Mouse (Mus musculus) erythroblast, embryonic 14.5 days (primary cell): ENCODE data around the gene Gp5. TPM values are rescaled to one million over a fixed set of nuclear protein-coding genes. Genes with fewer than 3 reads are reported as not detected.

Experiments used
- H3K27me3 ChIP-seq: 2 replicates; pipeline ENCODE4 v1.6.1; 2012; ENCODE audit warnings: inconsistent platforms; ENCODE audit not compliant: control insufficient read depth
- H3K36me3 ChIP-seq: 2 replicates; pipeline ENCODE4 v1.6.1; 2012; ENCODE audit warnings: mild to moderate bottlenecking, inconsistent platforms; ENCODE audit not compliant: control insufficient read depth
- H3K4me1 ChIP-seq: 2 replicates; pipeline ENCODE4 v1.6.1; 2012; ENCODE audit warnings: inconsistent platforms; ENCODE audit not compliant: control insufficient read depth
- H3K4me3 ChIP-seq: replicated peaks from 2 replicates; pipeline ENCODE3; 2012; ENCODE audit warnings: moderate library complexity, mild to moderate bottlenecking, inconsistent platforms
- H3K9me3 ChIP-seq: 2 replicates; pipeline ENCODE4 v1.6.1; 2012; ENCODE audit warnings: low read length, inconsistent platforms, mixed read lengths; ENCODE audit not compliant: control insufficient read depth
- GATA1 ChIP-seq: IDR thresholded peaks from 2 replicates; pipeline ENCODE4 v1.6.1; 2012; ENCODE audit warnings: low read length, inconsistent platforms, mixed read lengths
- TAL1 ChIP-seq: IDR thresholded peaks from 3 replicates; pipeline ENCODE4 v1.6.1; 2012; ENCODE audit warnings: low read length, inconsistent platforms, mixed read lengths
- polyA plus RNA-seq: library from polyadenylated mRNA; stranded (reverse); fragments of >175 nt; gene quantifications from 2 replicates; pipeline ENCODE4 v1.2.3, GENCODE M21; 2012

Gp5 gene
- polyA plus RNA-seq, 1 experiment, result 0.35 TPM

DNA sequence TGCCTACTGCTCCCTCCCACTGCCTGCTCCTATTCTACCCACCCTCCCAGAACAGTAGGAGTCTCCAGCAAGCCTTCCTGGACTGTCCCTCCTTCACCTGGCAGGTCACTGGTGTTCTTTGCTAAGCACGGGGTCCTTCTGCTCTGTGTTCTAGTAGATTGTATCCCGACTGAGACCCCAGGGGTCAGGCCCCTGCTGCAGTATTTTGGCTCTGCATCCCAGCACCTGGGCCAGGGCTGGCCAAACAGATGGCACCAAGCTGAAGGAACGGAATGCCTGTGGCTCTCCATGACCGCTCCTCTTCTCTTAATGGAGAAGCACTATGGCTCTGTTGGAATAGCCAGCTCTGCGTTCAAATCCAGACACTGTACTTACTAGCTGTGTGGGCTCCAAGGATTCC is 44.0 kb downstream of the Gp5 start:
- Histone ChIP-seq H3K9me3 (no peaks in the 10 kb centered on the region), H3K36me3 (no peaks in the 10 kb centered on the region), H3K27me3 (no peaks in the 10 kb centered on the region), H3K4me1 (no peaks in the 10 kb centered on the region), H3K4me3 (peak overlapping the region; percentile 33)
- no peak for TF ChIP-seq TAL1
- no peak for TF ChIP-seq GATA1

DNA sequence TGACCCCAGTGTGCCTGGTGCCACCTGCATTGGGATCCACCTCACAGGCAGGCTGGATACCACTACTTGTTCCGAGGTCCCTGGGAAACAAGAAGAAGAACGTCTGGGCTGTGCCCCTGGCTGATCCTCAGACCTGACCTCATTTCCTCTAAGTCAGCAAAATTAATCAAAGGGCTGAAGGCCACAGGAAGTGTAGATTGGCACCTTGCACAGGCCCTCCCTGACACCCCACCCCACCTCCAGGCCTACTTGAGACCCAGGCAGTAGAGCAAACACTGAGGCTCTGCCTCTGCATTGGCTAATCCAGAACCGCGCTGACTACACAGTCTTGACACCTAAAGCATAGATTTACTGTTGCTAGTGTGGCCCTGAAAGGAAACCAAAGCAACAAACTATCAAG is 45.0 kb downstream of the Gp5 start:
- TF ChIP-seq GATA1 (no peak), TAL1 (no peak)
- H3K9me3 ChIP-seq, result no peaks in the 10 kb centered on the region
- H3K27me3 ChIP-seq, result no peaks in the 10 kb centered on the region
- H3K4me1 ChIP-seq, result no peaks in the 10 kb centered on the region
- no peaks in the 10 kb centered on the region for H3K36me3 ChIP-seq
- no peak overlapping the region for H3K4me3 ChIP-seq

DNA sequence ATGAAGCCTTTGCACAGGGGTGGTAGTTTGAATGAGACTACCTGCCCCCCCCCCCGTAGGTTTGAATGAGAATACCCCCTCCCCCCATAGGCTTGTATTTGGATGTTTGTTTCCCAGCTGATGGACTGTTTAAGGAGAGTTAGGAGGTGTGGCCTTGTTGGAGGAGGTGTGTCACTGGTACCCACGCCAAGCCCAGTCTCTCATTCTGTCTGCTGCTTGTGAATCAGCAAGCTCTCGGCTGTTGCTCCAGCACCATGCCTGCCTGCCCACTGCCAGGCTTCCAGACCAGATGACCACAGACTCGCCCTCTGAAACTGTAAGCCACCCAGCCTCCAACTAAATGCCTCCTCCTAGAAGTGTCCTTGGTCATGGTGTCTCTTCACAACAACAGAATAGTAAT is 47.4 kb downstream of the Gp5 start:
- Histone ChIP-seq H3K4me3 (no peak overlapping the region), H3K9me3 (no peaks in the 10 kb centered on the region), H3K36me3 (no peaks in the 10 kb centered on the region; the same call in 1 of the 2 replicates), H3K4me1 (no peaks in the 10 kb centered on the region), H3K27me3 (no peaks in the 10 kb centered on the region)
- TF ChIP-seq TAL1 (no peak), GATA1 (no peak)

DNA sequence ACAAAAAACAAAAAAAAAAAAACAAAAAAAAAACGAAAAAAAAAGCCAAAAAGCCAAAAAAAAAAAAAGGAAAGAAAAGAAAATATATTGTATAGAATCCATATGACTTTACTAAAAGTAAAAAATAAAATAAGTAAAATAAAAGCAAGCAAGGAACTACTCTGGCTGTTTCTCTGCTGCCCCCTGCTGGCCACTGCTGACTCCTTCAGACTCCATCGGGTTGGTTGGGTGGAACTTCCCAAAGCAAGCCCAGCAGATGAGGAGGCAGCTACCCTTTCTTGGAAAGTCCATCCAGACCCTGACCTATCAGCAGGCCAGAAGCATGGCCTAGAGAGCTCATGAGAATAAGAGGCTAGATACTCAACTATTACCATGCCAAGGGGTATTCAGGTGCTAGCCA is 47.9 kb downstream of the Gp5 start:
- TF ChIP-seq TAL1, result no peak
- no peak for TF ChIP-seq GATA1
- H3K27me3 ChIP-seq, result no peaks in the 10 kb centered on the region
- H3K36me3 ChIP-seq, result no peaks in the 10 kb centered on the region; the same call in 1 of the 2 replicates
- H3K4me1 ChIP-seq, result no peaks in the 10 kb centered on the region
- H3K4me3 ChIP-seq, result no peak overlapping the region
- H3K9me3 ChIP-seq, result no peaks in the 10 kb centered on the region

DNA sequence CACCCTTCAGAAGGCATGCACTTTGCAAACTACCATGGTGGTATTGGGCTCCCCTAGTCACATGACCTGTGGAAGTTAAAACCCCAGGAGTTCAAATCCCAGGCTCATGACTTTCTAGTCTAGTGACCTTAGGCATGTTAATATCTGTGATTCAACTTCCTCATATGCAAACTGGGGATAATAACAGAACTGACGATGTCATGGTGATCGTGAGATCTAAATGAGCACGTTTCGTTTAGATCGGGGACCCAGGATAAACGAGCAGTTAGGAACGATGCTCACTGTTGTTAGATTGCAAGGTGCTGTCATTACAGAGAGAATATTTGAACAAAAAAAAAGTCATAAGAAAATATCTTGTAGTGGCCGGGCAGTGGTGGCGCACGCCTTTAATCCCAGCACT is 48.4 kb downstream of the Gp5 start:
- TF ChIP-seq TAL1 (no peak), GATA1 (no peak)
- Histone ChIP-seq H3K4me1 (no peaks in the 10 kb centered on the region), H3K9me3 (no peaks in the 10 kb centered on the region), H3K4me3 (no peak overlapping the region), H3K36me3 (no peaks in the 10 kb centered on the region; the same call in 1 of the 2 replicates), H3K27me3 (no peaks in the 10 kb centered on the region)

DNA sequence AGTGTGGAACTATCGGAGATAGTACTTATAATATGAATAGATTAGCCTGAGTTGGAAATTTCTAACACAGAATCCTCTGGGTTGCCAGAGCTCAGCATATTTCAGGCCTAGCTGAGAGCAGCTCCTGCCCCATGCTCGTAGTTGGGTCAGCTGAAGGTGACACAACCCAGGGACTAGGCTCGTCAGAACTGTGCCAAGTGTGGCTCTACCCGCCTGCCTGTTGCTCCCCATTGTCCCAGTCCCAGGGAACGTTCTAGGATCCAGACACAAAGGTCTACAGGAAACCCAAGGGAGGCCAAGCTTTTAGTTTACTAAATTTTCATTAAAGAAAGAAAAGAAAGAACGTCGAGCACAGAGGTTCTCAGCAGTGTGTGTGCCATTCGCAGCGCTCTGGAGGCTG is 49.2 kb downstream of the Gp5 start:
- H3K9me3 ChIP-seq, result no peaks in the 10 kb centered on the region
- H3K4me1 ChIP-seq, result no peaks in the 10 kb centered on the region
- TF ChIP-seq GATA1, result no peak
- no peak for TF ChIP-seq TAL1
- H3K27me3 ChIP-seq, result no peaks in the 10 kb centered on the region
- H3K4me3 ChIP-seq, result no peak overlapping the region
- H3K36me3 ChIP-seq, result no peaks in the 10 kb centered on the region; the same call in 1 of the 2 replicates

DNA sequence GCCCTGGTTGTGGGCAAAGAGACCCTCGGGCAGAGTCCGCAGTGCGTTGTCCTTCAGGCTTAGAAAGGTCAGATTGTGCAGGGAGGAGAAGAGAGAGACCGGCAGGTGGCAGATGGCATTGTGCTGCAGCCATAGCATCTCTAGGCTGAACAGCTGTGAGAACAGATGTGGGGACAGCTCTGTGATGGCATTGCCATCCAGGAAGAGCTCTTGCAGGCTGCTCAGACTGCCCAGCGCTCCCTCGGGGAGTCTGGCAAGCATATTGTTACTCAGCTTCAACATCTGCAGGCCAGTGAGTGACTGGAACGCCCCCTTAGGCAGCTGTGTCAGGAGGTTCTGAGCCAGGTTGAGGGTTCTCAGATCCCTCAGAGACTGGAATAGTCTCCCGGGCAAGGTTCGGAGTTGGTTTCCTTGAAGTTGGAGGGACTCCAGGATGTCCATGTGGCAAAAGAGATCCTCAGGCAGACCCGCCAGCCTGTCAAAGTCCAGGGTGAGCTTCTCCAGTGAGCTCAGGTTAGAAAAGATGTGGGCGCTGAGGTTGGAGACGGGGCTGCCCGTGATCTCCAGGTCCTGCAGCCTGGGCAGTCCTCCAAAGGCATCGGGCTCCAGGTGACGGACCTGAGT is 50.5 kb downstream of the Gp5 start:
- Histone ChIP-seq H3K27me3 (no peaks in the 10 kb centered on the region), H3K4me3 (no peak overlapping the region), H3K36me3 (no peaks in the 10 kb centered on the region; the same call in 1 of the 2 replicates), H3K4me1 (no peaks in the 10 kb centered on the region), H3K9me3 (no peaks in the 10 kb centered on the region)
- no peak for TF ChIP-seq TAL1
- no peak for TF ChIP-seq GATA1

DNA sequence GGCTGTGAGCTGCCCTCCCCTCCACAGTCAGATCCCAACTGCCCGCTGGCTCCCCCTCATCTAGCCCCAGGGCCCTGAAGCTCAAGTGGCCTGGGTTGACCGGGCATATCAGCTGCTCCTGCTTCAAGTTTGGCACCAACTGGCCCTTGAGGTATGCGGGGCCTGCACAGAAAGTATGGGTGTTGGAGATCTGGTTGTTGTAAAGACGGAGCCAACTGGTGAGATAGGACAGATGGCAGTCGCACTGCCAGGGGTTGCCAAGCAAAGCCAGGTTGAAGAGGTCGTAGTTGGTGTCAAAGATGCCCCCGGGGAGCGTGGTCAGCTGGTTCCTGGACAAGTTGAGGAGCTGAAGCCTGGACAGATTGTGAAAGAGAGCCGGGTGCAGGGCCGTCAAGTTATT is 51.1 kb downstream of the Gp5 start:
- no peak for TF ChIP-seq GATA1
- no peak for TF ChIP-seq TAL1
- Histone ChIP-seq H3K4me3 (no peak overlapping the region), H3K4me1 (no peaks in the 10 kb centered on the region), H3K36me3 (no peaks in the 10 kb centered on the region; the same call in 1 of the 2 replicates), H3K9me3 (no peaks in the 10 kb centered on the region), H3K27me3 (no peaks in the 10 kb centered on the region)

DNA sequence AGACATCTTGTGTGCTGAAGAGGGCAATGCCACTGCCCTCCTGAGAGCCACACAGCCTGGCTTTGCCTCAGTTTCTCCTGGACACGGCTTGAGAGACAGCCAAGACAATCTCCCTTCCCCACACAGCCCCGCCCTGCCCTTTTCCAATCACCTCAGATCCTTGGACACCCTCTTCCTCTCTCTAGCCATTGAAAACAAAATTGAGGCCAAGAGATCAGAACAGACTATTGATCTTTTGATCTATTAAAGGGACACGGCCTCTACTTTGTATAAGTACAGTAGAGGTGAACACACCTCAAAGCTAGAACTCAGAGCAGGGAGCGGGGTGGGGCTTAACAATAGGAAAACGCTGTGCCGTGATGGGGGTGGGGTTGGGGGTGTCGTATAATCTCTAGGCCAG is 52.1 kb downstream of the Gp5 start:
- Histone ChIP-seq H3K4me3 (no peak overlapping the region), H3K9me3 (no peaks in the 10 kb centered on the region)
- TF ChIP-seq GATA1 (no peak), TAL1 (no peak)

DNA sequence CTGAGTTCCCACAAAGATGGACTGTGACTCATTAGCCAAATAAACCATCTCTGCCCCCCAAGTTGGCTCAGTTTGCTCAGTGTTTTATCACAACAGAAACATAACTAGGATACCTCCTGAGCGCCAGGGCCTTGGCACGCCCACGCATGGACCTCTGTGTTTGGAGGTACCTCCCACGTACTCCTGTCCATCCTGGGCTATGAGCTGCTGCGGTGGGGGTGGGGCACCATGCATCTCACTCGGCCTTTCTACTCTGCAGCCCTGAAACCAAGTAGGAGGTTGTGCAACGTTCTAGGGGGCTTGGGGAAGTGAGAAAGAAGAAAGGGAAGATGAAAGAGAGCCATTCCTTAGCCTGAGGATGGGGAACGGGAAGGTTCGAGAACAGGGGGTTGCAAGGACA is 52.9 kb downstream of the Gp5 start:
- H3K36me3 ChIP-seq, result no peaks in the 10 kb centered on the region; the same call in 1 of the 2 replicates
- no peaks in the 10 kb centered on the region for H3K9me3 ChIP-seq
- TF ChIP-seq TAL1, result no peak
- TF ChIP-seq GATA1, result no peak
- H3K4me3 ChIP-seq, result no peak overlapping the region
- H3K4me1 ChIP-seq, result no peaks in the 10 kb centered on the region; the same call in 1 of the 2 replicates
- H3K27me3 ChIP-seq, result no peaks in the 10 kb centered on the region

More for the DNA sequence above, 52.1 kb downstream of the Gp5 start:
- Histone ChIP-seq H3K4me1 (no peaks in the 10 kb centered on the region), H3K27me3 (no peaks in the 10 kb centered on the region), H3K36me3 (no peaks in the 10 kb centered on the region; the same call in 1 of the 2 replicates)

Other genes starting within 250 kb of the Gp5 start
- 0.19 and 0.32 TPM in 2 replicates for gene Hes1, start 246.4 kb downstream of the Gp5 start, polyA plus RNA-seq
- 0.01 TPM in 1 of 2 replicates, not detected in the other for gene Cpn2, start 43.3 kb downstream of the Gp5 start, polyA plus RNA-seq
- gene Lrrc15, start 27.5 kb downstream of the Gp5 start, polyA plus RNA-seq, result not detected in 2 replicates
- gene Atp13a3, start 95.2 kb upstream of the Gp5 start, polyA plus RNA-seq, result 0.57 and 0.65 TPM in 2 replicates
- 0.01 TPM in 2 replicates for gene Tmem44, start 240.1 kb upstream of the Gp5 start, polyA plus RNA-seq